Mouse (Mus musculus) bone marrow macrophage, adult 2 months (primary cell): Measurements from ENCODE around the gene Slmap.

ENCODE experiments used
- CTCF ChIP-seq: IDR thresholded peaks from 2 replicates; pipeline ENCODE4 v1.5.1; 2012; ENCODE audit warnings: low read depth, mild to moderate bottlenecking, low read length, moderate library complexity
- POLR2A ChIP-seq: IDR thresholded peaks from 2 replicates; pipeline ENCODE4 v1.6.1; 2012; ENCODE audit warnings: mild to moderate bottlenecking, low read depth, low read length, borderline replicate concordance

GRCm38 (mm10) chr14:26523082-26523481 lies 11.6 kb downstream of the Slmap start:
- TF ChIP-seq CTCF (no peak), POLR2A (no peak)
